In genomic region chr7:126536466-126536865, GRCm38 (mm10) we compare ENCODE assay signal across 8 mouse cellular contexts. TPM values are rescaled to one million over a fixed set of nuclear protein-coding genes. Genes with fewer than 3 reads are reported as not detected.
DNase-seq lines count a peak whose midpoint lies in the region; ATAC-seq and TF ChIP-seq lines count a peak whose summit lies in the region.

No protein-coding gene starts in this region.

- TF ChIP-seq CTCF in kidney, postnatal 0 days (IDR thresholded peaks at IDR 0.05; ENCODE audit: low read depth) = no peak

- WGBS in kidney, postnatal 0 days = 60% methylated on average over 9 of the region's 9 CpGs
- WGBS in forebrain, embryonic 11.5 days = 62% methylated on average over 9 of the region's 9 CpGs
- whole genome bisulfite sequencing in limb, embryonic 10.5 days = 66% methylated on average over 9 of the region's 9 CpGs
- WGBS in neural tube, embryonic 13.5 days = 59% methylated on average over 9 of the region's 9 CpGs

- H3K4me3 ChIP-seq in kidney, postnatal 0 days (replicated peaks; ENCODE audit: low read depth, low read length) = peak overlapping the region; percentile 38
- peak overlapping the region; percentile 39 for H3K4me3 ChIP-seq in forebrain, embryonic 11.5 days (ENCODE audit: low read depth, low read length)
- H3K4me3 ChIP-seq in limb, embryonic 10.5 days = peak overlapping the region; percentile 55
- peak overlapping the region; percentile 46 for H3K4me3 ChIP-seq in neural tube, embryonic 13.5 days

- no peak for DNase-seq in kidney, postnatal 0 days (ENCODE audit: low spot score)
- no peak for DNase-seq in kidney, postnatal 25 days
- DNase-seq in forebrain, embryonic 11.5 days (ENCODE audit: low spot score) = no peak
- DNase-seq in limb, embryonic 10.5 days (ENCODE audit: low spot score) = no peak
- no peak for DNase-seq in gastrocnemius, postnatal 14 days
- DNase-seq in layer of hippocampus, adult 9-10 months (ENCODE audit: low spot score) = no peak
- no peak for DNase-seq in spleen, adult 12 weeks (ENCODE audit: low spot score)

- no peaks in the 10 kb centered on the region for H3K36me3 ChIP-seq in kidney, postnatal 0 days (ENCODE audit: insufficient read depth, low read length)
- H3K36me3 ChIP-seq in forebrain, embryonic 11.5 days (ENCODE audit: control insufficient read depth, insufficient read depth, low read length) = no peaks in the 10 kb centered on the region
- no peaks in the 10 kb centered on the region for H3K36me3 ChIP-seq in limb, embryonic 10.5 days
- no peaks in the 10 kb centered on the region for H3K36me3 ChIP-seq in neural tube, embryonic 13.5 days

- H3K27me3 ChIP-seq in kidney, postnatal 0 days (ENCODE audit: insufficient read depth, low read length) = 0 out of 2 replicates have a peak, but pooled peaks cover 8% of the 10 kb centered on the region
- H3K27me3 ChIP-seq in forebrain, embryonic 11.5 days (ENCODE audit: control insufficient read depth, insufficient read depth, low read length) = peaks cover 6% of the 10 kb centered on the region; the same call in 1 of the 2 replicates
- H3K27me3 ChIP-seq in limb, embryonic 10.5 days (ENCODE audit: low read depth, poor library complexity, severe bottlenecking) = peaks cover 30% of the 10 kb centered on the region
- peaks cover 19% of the 10 kb centered on the region for H3K27me3 ChIP-seq in neural tube, embryonic 13.5 days

- H3K9ac ChIP-seq in kidney, postnatal 0 days (ENCODE audit: low read depth, low read length) = no peak overlapping the region
- H3K9ac ChIP-seq in forebrain, embryonic 11.5 days (ENCODE audit: low read length) = peak overlapping the region; percentile 67
- H3K9ac ChIP-seq in neural tube, embryonic 13.5 days = peak overlapping the region; percentile 77

- no peak for ATAC-seq in kidney, postnatal 0 days (replicated peaks; ENCODE audit: low FRiP score, low read depth)
- ATAC-seq in forebrain, embryonic 11.5 days (replicated peaks; ENCODE audit: low FRiP score) = no peak
- no peak for ATAC-seq in neural tube, embryonic 13.5 days (ENCODE audit: low read depth)

- H3K27ac ChIP-seq in kidney, postnatal 0 days = no peak overlapping the region
- H3K27ac ChIP-seq in forebrain, embryonic 11.5 days (ENCODE audit: low read depth, low read length) = no peak overlapping the region
- no peak overlapping the region for H3K27ac ChIP-seq in limb, embryonic 10.5 days
- no peak overlapping the region for H3K27ac ChIP-seq in neural tube, embryonic 13.5 days (replicated peaks)

- peak overlapping the region; percentile 56 for H3K4me2 ChIP-seq in kidney, postnatal 0 days (ENCODE audit: low read length)
- H3K4me2 ChIP-seq in forebrain, embryonic 11.5 days (ENCODE audit: low read depth, low read length, severe bottlenecking) = peak overlapping the region; percentile 75
- H3K4me2 ChIP-seq in neural tube, embryonic 13.5 days = peak overlapping the region; percentile 88

- intact Hi-C loops in gastrocnemius, postnatal 14 days (cut with DNase I; ENCODE audit: low total_unique reads) = no loop called here

- no peaks in the 10 kb centered on the region; the same call in 1 of the 2 replicates for H3K4me1 ChIP-seq in kidney, postnatal 0 days (replicated peaks; ENCODE audit: insufficient read depth, low read length)
- no peaks in the 10 kb centered on the region for H3K4me1 ChIP-seq in forebrain, embryonic 11.5 days (replicated peaks; ENCODE audit: control insufficient read depth, insufficient read depth, low read length)
- peaks cover 4% of the 10 kb centered on the region; the same call in 1 of the 2 replicates for H3K4me1 ChIP-seq in limb, embryonic 10.5 days
- H3K4me1 ChIP-seq in neural tube, embryonic 13.5 days (replicated peaks) = peaks cover 11% of the 10 kb centered on the region

- no peaks in the 10 kb centered on the region for H3K9me3 ChIP-seq in kidney, postnatal 0 days (replicated peaks; ENCODE audit: low read length)
- H3K9me3 ChIP-seq in forebrain, embryonic 11.5 days (ENCODE audit: control insufficient read depth, low read length) = no peaks in the 10 kb centered on the region
- no peaks in the 10 kb centered on the region for H3K9me3 ChIP-seq in limb, embryonic 10.5 days (replicated peaks)
- H3K9me3 ChIP-seq in neural tube, embryonic 13.5 days = no peaks in the 10 kb centered on the region

RNA-seq across cellular contexts. Expression of gene Eif3c, which starts 29.7 kb away (rescaled TPM):
- 213 and 217 TPM in 2 replicates for polyA plus RNA-seq in kidney, postnatal 0 days (2015; fragmentation: Nextera tagmentation; extraction: Ambion mirVana)
- 175 and 184 TPM in 2 replicates for polyA plus RNA-seq in forebrain, embryonic 11.5 days (2014; fragmentation: Nextera tagmentation; extraction: Ambion mirVana)
- 230 and 241 TPM in 2 replicates for polyA plus RNA-seq in limb, embryonic 10.5 days (2016; fragmentation: Nextera tagmentation; extraction: Ambion mirVana)
- 188 and 200 TPM in 2 replicates for polyA plus RNA-seq in neural tube, embryonic 13.5 days (2015; fragmentation: Nextera tagmentation; extraction: Ambion mirVana)
- total RNA-seq in gastrocnemius, postnatal 14 days (2021) = 100 to 1,000 TPM; 135 to 136 TPM

RNA-seq across cellular contexts. Expression of gene Atxn2l, which starts 33.2 kb away (rescaled TPM):
- polyA plus RNA-seq in kidney, postnatal 0 days (2015; fragmentation: Nextera tagmentation; extraction: Ambion mirVana) = 30.2 and 30.3 TPM in 2 replicates
- 81.4 and 81.8 TPM in 2 replicates for polyA plus RNA-seq in forebrain, embryonic 11.5 days (2014; fragmentation: Nextera tagmentation; extraction: Ambion mirVana)
- 60.6 and 62.5 TPM in 2 replicates for polyA plus RNA-seq in limb, embryonic 10.5 days (2016; fragmentation: Nextera tagmentation; extraction: Ambion mirVana)
- 68.2 and 83.1 TPM in 2 replicates for polyA plus RNA-seq in neural tube, embryonic 13.5 days (2015; fragmentation: Nextera tagmentation; extraction: Ambion mirVana)
- 10 to 100 TPM; 31.1 to 32.4 TPM for total RNA-seq in gastrocnemius, postnatal 14 days (2021)

RNA-seq across cellular contexts. Expression of gene Apobr, which starts 48.3 kb away (rescaled TPM):
- polyA plus RNA-seq in kidney, postnatal 0 days (2015; fragmentation: Nextera tagmentation; extraction: Ambion mirVana) = 1.2 and 1.3 TPM in 2 replicates
- polyA plus RNA-seq in forebrain, embryonic 11.5 days (2014; fragmentation: Nextera tagmentation; extraction: Ambion mirVana) = 0.69 and 0.77 TPM in 2 replicates
- polyA plus RNA-seq in limb, embryonic 10.5 days (2016; fragmentation: Nextera tagmentation; extraction: Ambion mirVana) = 0.29 and 0.51 TPM in 2 replicates
- polyA plus RNA-seq in neural tube, embryonic 13.5 days (2015; fragmentation: Nextera tagmentation; extraction: Ambion mirVana) = 0.29 and 0.95 TPM in 2 replicates
- total RNA-seq in gastrocnemius, postnatal 14 days (2021) = under 1 TPM; 0.55 to 0.88 TPM

RNA-seq across cellular contexts. Expression of gene Cln3, which starts 49.2 kb away (rescaled TPM):
- polyA plus RNA-seq in kidney, postnatal 0 days (2015; fragmentation: Nextera tagmentation; extraction: Ambion mirVana) = 34.4 and 36.9 TPM in 2 replicates
- 22.8 and 23.0 TPM in 2 replicates for polyA plus RNA-seq in forebrain, embryonic 11.5 days (2014; fragmentation: Nextera tagmentation; extraction: Ambion mirVana)
- 27.0 and 27.8 TPM in 2 replicates for polyA plus RNA-seq in limb, embryonic 10.5 days (2016; fragmentation: Nextera tagmentation; extraction: Ambion mirVana)
- polyA plus RNA-seq in neural tube, embryonic 13.5 days (2015; fragmentation: Nextera tagmentation; extraction: Ambion mirVana) = 26.3 and 27.9 TPM in 2 replicates
- 1 to 10 TPM; 6.5 to 7.6 TPM for total RNA-seq in gastrocnemius, postnatal 14 days (2021)

RNA-seq across cellular contexts. Expression of gene Tufm, which starts 49.3 kb away (rescaled TPM):
- 117 and 134 TPM in 2 replicates for polyA plus RNA-seq in kidney, postnatal 0 days (2015; fragmentation: Nextera tagmentation; extraction: Ambion mirVana)
- 138 and 160 TPM in 2 replicates for polyA plus RNA-seq in forebrain, embryonic 11.5 days (2014; fragmentation: Nextera tagmentation; extraction: Ambion mirVana)
- 182 and 207 TPM in 2 replicates for polyA plus RNA-seq in limb, embryonic 10.5 days (2016; fragmentation: Nextera tagmentation; extraction: Ambion mirVana)
- polyA plus RNA-seq in neural tube, embryonic 13.5 days (2015; fragmentation: Nextera tagmentation; extraction: Ambion mirVana) = 122 and 144 TPM in 2 replicates
- 100 to 1,000 TPM; 117 to 146 TPM for total RNA-seq in gastrocnemius, postnatal 14 days (2021)
